Mouse (Mus musculus) macrophage (primary cell): ENCODE measurements around the gene Zbtb5. TPM values are rescaled to one million over a fixed set of nuclear protein-coding genes. Genes with fewer than 3 reads are reported as not detected.
"Not testable (repeated sequence)": the region's sequence is repeated elsewhere in the genome, so short reads cannot be mapped to it uniquely, and the experiment has no call there.

Source experiments
- H3K27ac ChIP-seq: fragments of 350-480 bp; formaldehyde crosslinking; 2 replicates; pipeline ENCODE4 v1.9.0; 2021
- H3K36me3 ChIP-seq: fragments of 350-480 bp; formaldehyde crosslinking; 2 replicates; pipeline ENCODE4 v1.9.0; 2021; ENCODE audit errors: inconsistent target
- H3K4me3 ChIP-seq: fragments of 350-480 bp; formaldehyde crosslinking; 2 replicates; pipeline ENCODE4 v1.9.0; 2021; ENCODE audit errors: inconsistent target
- H3K79me2 ChIP-seq: fragments of 350-480 bp; formaldehyde crosslinking; 2 replicates; pipeline ENCODE4 v1.9.0; 2021; ENCODE audit errors: inconsistent target
- WGBS: methylation state at CpG from one replicate; pipeline ENCODE4 v1.1.7; 2026; ENCODE audit warnings: inconsistent platforms; ENCODE audit not compliant: missing documents; 5-methylcytosine and 5-hydroxymethylcytosine counted together
- polyA plus RNA-seq: library from polyadenylated mRNA; stranded (reverse); fragments of 250-400 nt; gene quantifications from 3 replicates; pipeline ENCODE4 v1.2.4, GENCODE M21; 2018; ENCODE audit warnings: inconsistent platforms
- total RNA-seq, 78 experiments: library from RNA; depleted of rRNA; stranded (reverse); fragments of 250-400 nt; gene quantifications; 1 replicate in 9 of 78; 2 replicates in 24 of 78; 3 replicates in 43 of 78; 4 replicates in 2 of 78; pipeline ENCODE4 v1.2.4; 2018; ENCODE audit warnings: inconsistent platforms in 56 of 78

Gene Zbtb5
- total RNA-seq (2018; cell fraction: chromatin; rRNA removed) = 100 to 1,000 TPM in 1 of 26 experiments, 10 to 100 TPM in 25; 12.9 to 135 (median 50.6) TPM
- total RNA-seq (2018; cell fraction: cytosol; rRNA removed) = 10 to 100 TPM in 17 of 26 experiments, 1 to 10 TPM in 9; 5.0 to 33.8 (median 10.9) TPM
- 100 to 1,000 TPM in 1 of 26 experiments, 10 to 100 TPM in 25; 16.5 to 107 (median 46.9) TPM for total RNA-seq (2018; cell fraction: nucleus; rRNA removed)
- polyA plus RNA-seq = 4.9 to 12.1 TPM (median 5.8 TPM) in 3 replicates

DNA sequence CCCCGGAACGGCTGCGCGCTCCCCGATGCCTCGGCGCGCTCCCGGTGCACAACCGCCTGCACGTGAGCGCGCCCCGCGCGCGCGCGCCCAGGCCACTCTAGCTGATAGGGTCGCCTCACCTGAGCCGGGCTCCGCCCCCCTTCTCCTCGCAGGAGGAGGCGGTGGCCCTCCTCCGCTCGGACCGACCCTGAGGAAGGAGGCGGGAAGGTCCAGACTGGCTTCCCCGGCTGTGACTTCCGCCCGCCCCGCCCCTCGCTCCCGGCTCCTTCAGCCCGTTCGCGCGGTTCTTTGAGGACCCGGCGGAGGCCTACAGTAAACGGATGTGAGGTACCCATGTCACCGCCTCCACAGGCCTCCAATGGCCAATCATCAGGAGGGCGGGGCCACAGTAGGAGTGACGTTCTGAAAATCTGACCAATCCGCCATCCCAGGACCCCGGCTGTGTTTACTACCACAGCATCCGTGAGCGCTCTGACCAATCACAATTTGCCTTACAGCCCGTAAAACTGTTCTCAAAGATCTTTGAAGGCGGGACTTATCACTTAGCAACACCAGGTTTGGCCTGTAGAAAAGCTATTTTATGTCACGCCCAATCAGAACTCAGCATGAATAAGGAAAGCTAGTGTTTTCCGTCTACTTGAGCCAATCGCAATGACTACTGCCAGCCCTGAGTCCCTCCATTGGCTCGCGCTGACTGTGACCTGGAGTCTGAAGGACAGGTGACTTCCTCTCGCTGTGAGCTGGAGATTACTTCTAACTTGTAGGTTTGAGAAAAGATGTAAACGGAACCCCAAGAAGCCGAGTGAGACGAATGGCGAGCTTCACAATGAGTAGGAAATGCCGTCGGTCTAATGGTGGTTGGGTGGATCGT is at the start of gene Zbtb5:
TSS of gene Zbtb5 (minus strand) at position 308 of the 871 bp plus-strand sequence.
- Histone ChIP-seq H3K36me3 (no peaks in the 10 kb centered on the region), H3K79me2 (peaks cover 40% of the 10 kb centered on the region), H3K27ac (peak within 1 kb of the TSS; percentile 76), H3K4me3 (peak within 1 kb of the TSS; percentile 85)
- WGBS = under 1% methylated on average over 59 of the region's 63 CpGs

DNA sequence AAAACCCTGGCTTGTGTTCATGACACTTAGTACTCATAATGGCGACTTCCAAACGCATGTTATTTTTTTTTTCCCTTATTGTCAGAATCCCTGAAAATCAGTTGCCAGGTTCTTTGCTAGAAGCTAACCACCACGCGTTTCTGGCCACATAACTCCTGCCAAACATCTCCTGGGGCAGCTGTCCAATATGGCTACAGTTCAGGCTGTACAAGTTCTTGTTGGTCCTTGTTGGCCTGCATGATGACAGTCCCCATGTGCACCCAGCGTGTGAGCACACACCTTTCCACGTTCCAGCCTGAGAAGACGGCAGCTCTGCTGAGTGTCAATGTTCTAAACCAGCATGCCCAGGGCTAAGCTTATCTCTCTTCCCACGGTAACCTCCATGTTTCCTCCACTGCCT is 43.2 kb upstream of the Zbtb5 start:
- no peak overlapping the region for H3K4me3 ChIP-seq
- no peak overlapping the region for H3K27ac ChIP-seq
- H3K36me3 ChIP-seq = no peaks in the 10 kb centered on the region
- no peaks in the 10 kb centered on the region for H3K79me2 ChIP-seq
- WGBS = 93% methylated on average over 8 of the region's 8 CpGs

DNA sequence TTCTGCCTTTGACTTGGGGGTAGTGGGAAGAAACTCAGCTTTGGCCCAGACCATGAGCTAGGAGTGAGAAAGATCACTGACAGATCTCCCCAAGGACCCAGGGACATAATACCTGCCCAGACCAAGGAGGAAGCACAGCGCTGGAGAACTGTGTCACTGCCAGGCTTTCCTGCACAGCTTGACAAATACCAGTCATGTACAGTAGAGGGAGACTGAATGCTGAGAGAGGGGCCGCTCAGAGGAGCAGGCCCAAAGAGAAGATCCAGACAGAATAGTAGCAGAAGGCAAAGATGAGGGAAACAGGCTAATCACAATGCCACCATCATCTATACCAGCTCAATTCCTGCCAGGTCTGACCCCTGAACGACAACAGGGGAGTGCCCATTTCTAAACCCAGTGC is 42.6 kb upstream of the Zbtb5 start:
- no peak overlapping the region for H3K27ac ChIP-seq
- no peak overlapping the region for H3K4me3 ChIP-seq
- H3K36me3 ChIP-seq = no peaks in the 10 kb centered on the region
- WGBS = 52% methylated on average over 3 of the region's 3 CpGs
- no peaks in the 10 kb centered on the region for H3K79me2 ChIP-seq

DNA sequence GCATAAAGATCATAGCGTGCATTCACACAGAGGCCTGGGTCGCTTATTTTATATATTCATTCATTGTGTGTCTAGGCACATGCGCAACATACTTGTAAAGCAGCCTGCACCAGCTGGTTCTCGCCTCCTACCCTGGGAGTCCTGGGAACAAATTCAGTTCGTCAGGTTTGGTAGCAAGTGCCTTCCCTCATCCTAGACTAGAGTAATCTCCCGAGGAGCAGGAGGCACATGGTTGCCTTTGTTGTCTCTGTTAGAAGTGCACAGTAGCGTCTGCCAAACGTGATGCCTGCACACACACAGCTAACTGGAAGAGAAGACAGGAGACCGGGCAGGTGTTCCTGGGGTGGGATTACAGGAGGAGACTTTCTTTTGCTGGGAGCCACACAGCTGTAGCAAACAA is 35.7 kb upstream of the Zbtb5 start:
- no peaks in the 10 kb centered on the region for H3K36me3 ChIP-seq
- WGBS = 95% methylated on average over 9 of the region's 9 CpGs
- H3K27ac ChIP-seq = no peak overlapping the region
- H3K4me3 ChIP-seq = no peak overlapping the region
- no peaks in the 10 kb centered on the region for H3K79me2 ChIP-seq

DNA sequence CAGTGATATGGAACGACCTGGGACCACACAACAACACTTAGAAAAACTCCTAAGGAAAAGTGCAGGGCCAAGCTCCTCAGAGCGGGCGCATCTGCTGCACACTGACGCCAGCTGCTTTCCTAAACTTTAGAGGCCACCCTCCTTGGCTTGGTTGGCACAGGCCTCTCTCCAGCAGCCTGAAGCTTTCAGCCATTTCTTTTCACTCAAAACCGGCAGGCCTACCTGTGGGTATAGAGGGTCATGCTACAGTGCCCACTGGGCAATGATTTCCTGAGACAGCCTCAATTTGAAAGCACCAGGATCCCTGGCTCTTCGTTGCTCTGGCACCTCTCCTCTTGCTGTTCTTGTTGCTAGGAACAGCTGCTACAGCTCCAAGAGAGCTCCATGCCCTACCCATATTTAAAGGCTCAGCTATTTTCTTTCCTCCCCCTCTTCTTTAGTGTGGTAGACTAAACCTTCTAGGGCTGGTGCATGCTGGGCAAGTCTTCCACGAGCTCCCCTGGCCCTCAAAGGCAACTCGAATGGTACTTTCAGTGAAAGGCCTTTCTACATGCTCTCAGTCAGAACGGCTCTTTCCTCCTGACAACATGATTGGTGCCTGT is 35.2 kb upstream of the Zbtb5 start:
- H3K79me2 ChIP-seq = no peaks in the 10 kb centered on the region
- 89% methylated on average over 9 of the region's 9 CpGs for WGBS
- H3K27ac ChIP-seq = no peak overlapping the region
- H3K4me3 ChIP-seq = no peak overlapping the region
- no peaks in the 10 kb centered on the region for H3K36me3 ChIP-seq

DNA sequence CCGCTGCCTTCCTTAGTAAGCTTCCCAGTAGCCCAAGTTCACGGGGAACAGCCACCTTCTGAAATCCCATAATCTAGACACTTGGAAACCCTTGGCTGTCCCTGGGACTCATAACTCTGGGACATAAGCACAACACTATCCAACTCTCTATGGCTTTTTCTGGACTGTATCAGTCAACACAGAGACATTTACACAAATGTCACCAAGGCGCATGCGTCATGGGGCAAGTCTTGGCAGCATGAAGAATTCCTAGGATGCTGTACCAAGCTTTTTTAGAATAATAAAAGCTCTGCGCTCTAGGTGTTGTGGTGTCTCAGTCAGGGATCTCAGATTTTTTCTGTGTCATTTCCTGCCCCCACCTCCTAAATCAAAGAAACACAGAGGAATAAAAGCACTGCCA is 34.5 kb upstream of the Zbtb5 start:
- no peaks in the 10 kb centered on the region for H3K36me3 ChIP-seq
- no peak overlapping the region for H3K27ac ChIP-seq
- no peak overlapping the region for H3K4me3 ChIP-seq
- 100% methylated on average over 5 of the region's 5 CpGs for WGBS
- H3K79me2 ChIP-seq = no peaks in the 10 kb centered on the region

DNA sequence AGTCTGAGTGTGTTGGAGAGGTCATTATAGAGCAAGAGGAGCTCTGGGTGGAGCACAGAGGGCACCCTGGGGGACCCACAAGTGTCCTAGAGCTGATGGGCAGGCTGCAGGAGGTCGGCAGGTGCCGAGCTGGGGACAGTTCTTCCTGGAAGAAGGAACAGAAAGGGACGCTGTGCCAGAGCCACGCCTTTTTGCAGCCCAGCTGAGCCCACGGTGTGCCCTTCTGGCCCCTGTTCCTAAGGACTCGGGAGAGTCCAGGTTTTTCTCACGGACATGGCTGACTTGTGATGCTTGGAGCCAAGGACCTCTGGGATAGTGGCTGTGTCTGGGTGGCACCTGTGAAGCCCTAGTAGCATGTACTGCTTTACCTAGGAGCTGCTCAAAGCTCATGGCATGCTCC is 28.6 kb upstream of the Zbtb5 start:
- H3K4me3 ChIP-seq = no peak overlapping the region
- no peaks in the 10 kb centered on the region for H3K36me3 ChIP-seq
- 92% methylated on average over 7 of the region's 7 CpGs for WGBS
- no peaks in the 10 kb centered on the region for H3K79me2 ChIP-seq
- no peak overlapping the region for H3K27ac ChIP-seq

DNA sequence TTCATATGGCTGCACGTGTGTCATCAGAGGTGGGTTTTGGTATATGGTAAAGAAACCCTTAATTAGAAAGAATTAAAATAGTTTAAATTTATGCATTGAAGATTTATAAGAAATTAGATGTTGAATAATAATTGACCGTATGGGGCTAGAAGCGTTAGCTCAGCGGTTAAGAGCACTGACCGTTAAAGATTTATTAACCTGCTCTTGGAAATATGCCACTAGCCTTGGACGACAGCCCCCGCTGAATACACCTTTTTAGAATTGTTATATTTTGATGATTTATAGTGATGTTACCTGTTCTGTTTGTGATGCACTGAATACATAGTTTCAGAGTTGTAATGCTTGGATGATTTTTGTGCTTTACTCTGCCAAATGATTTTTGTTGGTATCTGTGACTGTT is 27.3 kb upstream of the Zbtb5 start:
- not testable (repeated sequence) for H3K79me2 ChIP-seq, H3K27ac ChIP-seq, H3K36me3 ChIP-seq, H3K4me3 ChIP-seq
- WGBS = 94% methylated on average over 7 of the region's 7 CpGs

DNA sequence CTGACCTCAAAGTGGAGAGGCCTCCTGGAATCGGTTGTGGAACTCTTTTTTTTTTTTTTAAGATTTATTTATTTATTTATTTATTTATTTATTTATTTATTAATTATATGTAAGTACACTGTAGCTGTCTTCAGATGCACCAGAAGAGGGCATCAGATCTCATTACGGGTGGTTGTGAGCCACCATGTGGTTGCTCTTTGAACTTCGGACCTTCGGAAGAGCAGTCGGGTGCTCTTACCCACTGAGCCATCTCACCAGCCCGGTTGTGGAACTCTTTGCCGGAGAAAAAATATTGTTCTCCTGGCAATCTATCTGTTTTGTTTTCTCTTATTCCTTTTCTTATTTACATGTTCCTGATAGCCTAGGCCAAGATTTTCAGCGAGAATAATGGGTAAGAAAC is 26.7 kb upstream of the Zbtb5 start:
- WGBS = 53% methylated on average over 8 of the region's 8 CpGs
- H3K36me3 ChIP-seq, H3K27ac ChIP-seq, H3K79me2 ChIP-seq, H3K4me3 ChIP-seq: not testable (repeated sequence)

DNA sequence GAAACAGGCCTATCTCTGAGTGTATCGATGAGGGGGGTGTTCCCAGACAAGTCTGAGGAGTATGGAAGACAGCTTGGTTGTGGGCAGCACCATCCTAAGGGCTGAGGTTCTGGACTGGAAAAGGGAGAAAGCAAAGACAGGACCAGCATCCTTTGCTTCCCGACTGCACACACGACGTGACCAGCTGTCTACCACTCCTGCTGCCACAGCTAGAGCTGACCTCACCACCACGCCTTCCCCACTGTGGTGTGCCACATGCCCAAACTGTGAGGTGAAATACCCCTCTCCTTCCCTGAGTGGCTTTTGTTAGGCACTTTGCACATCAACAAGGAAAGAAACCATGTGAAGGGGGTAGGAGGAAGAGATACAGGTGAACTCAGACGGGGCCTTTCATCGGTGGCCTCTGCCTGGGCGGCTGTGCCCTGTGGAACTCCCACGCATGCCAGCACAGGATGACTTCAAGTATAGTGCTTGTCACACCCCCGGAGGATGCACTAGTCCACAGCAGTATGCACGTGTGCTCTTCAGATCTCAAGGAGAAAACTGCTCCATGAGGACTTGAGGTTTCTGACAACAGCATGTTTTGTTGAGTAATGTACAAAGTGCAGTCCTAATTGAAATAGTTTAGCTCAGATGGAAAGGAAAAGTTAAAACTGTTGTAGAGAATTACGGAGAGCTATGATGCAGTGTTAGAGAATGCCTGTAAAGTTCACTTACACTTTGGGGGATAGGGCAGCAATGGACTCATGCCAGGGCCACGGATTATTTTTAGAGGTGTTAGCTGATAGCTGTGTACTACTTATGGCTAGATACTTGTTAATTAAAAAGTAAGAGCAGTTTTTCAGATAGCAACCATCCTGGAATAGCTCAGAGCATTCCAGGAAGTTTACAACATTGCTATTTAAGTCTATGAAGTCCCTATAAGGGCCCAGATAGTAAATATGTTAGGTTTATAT is 25.5 kb upstream of the Zbtb5 start:
- H3K79me2 ChIP-seq = no peaks in the 10 kb centered on the region
- WGBS = 78% methylated on average over 13 of the region's 13 CpGs
- no peak overlapping the region for H3K27ac ChIP-seq
- no peak overlapping the region for H3K4me3 ChIP-seq
- no peaks in the 10 kb centered on the region for H3K36me3 ChIP-seq

DNA sequence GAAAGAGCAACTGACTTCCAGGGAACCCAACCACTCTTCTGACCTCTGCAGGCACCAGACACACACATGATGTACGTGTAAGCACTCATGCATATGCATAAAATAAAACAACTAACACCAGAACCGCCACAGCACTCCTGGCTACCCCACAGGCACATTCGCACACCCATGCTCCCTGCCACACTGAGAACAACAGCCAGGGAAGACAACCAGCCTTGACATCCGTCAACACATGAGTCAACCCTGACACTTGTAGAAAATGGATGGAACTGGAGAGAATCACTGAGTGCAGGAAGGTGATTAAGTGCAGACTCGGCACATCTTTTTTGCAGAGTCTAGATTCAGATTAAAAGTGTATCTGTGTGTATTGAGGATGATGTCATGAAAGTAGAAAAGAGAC is 24.4 kb upstream of the Zbtb5 start:
- no peaks in the 10 kb centered on the region for H3K36me3 ChIP-seq
- H3K4me3 ChIP-seq = no peak overlapping the region
- no peak overlapping the region for H3K27ac ChIP-seq
- WGBS = 96% methylated on average over 5 of the region's 5 CpGs
- no peaks in the 10 kb centered on the region for H3K79me2 ChIP-seq

DNA sequence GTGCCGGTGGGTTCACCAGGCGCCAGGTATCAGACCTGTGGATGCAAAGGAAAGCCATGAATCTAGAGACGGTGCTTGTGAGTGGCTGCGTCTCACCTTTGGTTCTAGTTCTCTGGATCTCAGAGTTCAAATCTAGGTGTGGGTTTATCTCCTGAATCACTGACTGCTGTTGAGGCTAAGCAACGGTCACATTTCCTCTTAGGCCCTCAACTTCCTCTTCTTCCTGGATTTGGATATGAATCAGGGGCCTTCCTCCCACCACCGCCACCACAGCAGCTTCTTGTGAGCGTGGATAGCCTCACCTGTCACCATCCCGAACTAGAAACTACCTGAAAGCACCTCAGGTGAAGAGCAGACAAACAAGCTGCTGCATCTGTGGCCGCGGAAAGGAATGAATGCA is 23.8 kb upstream of the Zbtb5 start:
- Histone ChIP-seq H3K79me2 (no peaks in the 10 kb centered on the region), H3K36me3 (no peaks in the 10 kb centered on the region), H3K4me3 (no peak overlapping the region), H3K27ac (no peak overlapping the region)
- WGBS = 48% methylated on average over 10 of the region's 10 CpGs

DNA sequence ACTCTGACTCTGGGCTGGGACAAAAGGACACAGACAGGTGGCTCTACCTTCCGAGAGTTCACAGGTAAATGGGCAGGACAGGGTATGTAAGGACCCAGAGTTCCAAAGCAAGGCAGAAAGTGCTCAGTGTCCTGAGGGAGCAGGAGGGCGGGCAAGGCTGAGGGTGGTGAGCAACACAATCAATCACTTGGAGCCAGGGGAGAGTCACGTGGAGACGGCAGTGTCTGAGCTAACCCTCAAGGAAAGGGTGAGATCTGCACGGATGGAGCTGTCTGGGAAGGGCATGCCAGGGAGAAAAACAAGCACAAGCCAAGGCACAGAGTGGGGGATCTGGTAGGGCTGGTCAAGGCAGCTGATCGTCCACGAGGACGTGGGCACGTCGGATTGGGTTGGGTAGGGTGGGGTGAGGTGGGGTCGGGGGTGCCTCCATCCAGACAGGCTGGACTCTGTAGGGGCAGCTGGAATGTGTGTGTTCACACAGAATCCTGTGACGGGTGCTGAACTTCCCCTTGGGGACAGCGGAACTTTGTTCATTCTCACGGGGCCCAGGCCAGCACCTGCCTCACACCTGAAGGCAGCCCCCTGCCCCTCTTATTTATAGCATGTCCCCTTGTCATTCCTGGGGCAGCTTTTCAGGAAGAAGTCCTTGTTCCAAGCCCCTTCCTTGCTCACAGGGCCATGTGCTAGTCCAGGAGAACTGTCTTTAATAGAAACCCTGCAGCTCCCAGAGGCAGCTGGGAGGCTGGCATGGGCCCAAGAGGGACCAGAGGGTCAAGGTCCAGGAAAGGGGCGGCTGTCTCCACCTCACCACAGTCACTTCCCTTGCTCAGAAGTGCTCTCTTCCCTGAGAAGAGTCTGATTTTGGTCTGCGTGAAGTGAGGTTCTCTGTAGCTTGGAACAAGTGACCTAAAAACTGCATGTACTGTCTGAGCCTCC is 22.7 kb upstream of the Zbtb5 start:
- no peak overlapping the region for H3K27ac ChIP-seq
- no peak overlapping the region for H3K4me3 ChIP-seq
- no peaks in the 10 kb centered on the region for H3K36me3 ChIP-seq
- WGBS = 64% methylated on average over 16 of the region's 16 CpGs
- no peaks in the 10 kb centered on the region for H3K79me2 ChIP-seq
